Mouse (Mus musculus): ENCODE results near the gene Lrp4. TPM values are rescaled to one million over a fixed set of nuclear protein-coding genes. Genes with fewer than 3 reads are reported as not detected.

Gene Lrp4
- polyA plus RNA-seq, 1 experiment from 2014 or later, result 4.7 TPM

- no peaks in the 10 kb centered on the region for H3K36me3 ChIP-seq (ENCODE audit: inconsistent target)
- no peaks in the 10 kb centered on the region for H3K79me2 ChIP-seq (ENCODE audit: inconsistent target)
- H3K27ac ChIP-seq, result no peak overlapping the region
- WGBS (ENCODE audit: missing documents), result 81% methylated on average over 5 of the region's 6 CpGs
- H3K4me3 ChIP-seq (ENCODE audit: inconsistent target), result no peak overlapping the region
Measured at GRCm38 (mm10) chr2:91460076-91460475, 2.8 kb downstream of the Lrp4 start.

DNA sequence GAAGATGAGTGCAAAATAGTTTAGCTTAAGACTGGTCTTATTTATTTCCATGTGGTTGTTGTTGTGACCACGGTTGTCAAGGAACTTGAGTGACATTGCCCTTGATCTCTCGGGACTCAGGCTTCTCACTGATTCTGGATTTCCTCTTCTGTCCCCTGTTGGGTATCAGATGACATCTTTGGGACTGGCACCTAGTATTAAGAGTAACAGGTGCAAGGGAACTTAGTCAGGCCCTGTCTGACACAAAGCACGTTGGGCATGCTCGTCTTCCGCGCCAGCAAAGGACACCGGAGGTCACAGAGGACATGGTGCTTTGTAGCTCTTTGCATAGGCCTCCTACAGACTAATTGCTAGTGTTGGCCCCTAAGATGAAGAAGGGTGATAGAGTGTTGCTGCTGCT is 3.5 kb downstream of the Lrp4 start:
- no peaks in the 10 kb centered on the region for H3K79me2 ChIP-seq (ENCODE audit: inconsistent target)
- 88% methylated on average over 7 of the region's 7 CpGs for WGBS (ENCODE audit: missing documents)
- H3K27ac ChIP-seq, result no peak overlapping the region
- no peak overlapping the region for H3K4me3 ChIP-seq (ENCODE audit: inconsistent target)
- no peaks in the 10 kb centered on the region for H3K36me3 ChIP-seq (ENCODE audit: inconsistent target)

DNA sequence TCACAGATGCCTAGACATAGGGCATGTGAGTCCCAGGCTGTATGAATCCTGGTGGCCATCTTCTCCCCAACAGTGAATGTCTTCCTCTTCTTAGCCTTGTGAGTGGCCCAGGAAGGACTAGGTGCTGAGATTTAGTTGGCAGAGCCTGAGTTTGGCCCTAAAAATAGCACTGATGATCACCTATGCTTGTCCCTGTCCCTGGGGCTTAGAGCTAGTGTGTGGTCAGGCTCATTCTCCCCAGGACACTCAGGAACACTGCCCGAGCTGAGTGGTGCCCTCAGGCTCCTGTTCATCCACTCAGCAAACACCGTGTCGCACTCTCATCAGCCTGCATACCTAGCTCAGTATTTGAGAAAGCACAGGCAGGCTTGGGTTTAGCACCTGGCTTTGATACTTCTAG is 4.0 kb downstream of the Lrp4 start:
- no peaks in the 10 kb centered on the region for H3K36me3 ChIP-seq (ENCODE audit: inconsistent target)
- 100% methylated on average over 3 of the region's 3 CpGs for WGBS (ENCODE audit: missing documents)
- H3K27ac ChIP-seq, result no peak overlapping the region
- no peaks in the 10 kb centered on the region for H3K79me2 ChIP-seq (ENCODE audit: inconsistent target)
- H3K4me3 ChIP-seq (ENCODE audit: inconsistent target), result no peak overlapping the region

- H3K36me3 ChIP-seq (ENCODE audit: inconsistent target), result no peaks in the 10 kb centered on the region
- H3K27ac ChIP-seq, result no peak overlapping the region
- no peak overlapping the region for H3K4me3 ChIP-seq (ENCODE audit: inconsistent target)
- 91% methylated on average over 2 of the region's 2 CpGs for WGBS (ENCODE audit: missing documents)
- H3K79me2 ChIP-seq (ENCODE audit: inconsistent target), result no peaks in the 10 kb centered on the region
Measured at GRCm38 (mm10) chr2:91462196-91462595, 4.9 kb downstream of the Lrp4 start.

DNA sequence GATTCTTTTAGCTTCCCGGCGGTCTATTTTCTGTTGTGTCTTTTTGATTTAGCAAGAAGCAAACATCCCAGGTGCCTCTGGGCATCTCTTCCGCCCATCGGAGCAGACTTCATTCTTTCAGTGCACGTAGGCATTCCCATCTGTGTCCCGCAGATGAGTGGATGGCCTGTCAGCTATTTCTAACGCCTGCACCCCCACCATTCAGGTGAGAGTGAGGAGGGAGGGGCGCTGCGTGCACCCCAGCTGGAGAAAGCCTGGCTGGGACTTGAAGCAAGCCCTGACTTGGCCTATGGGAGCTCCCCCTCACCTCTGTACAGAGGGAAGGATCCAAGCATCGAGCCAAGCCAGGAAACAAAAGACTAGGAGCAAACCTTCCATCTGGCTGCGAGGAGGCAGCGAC is 5.4 kb downstream of the Lrp4 start:
- no peak overlapping the region for H3K27ac ChIP-seq
- H3K4me3 ChIP-seq (ENCODE audit: inconsistent target), result no peak overlapping the region
- H3K36me3 ChIP-seq (ENCODE audit: inconsistent target), result no peaks in the 10 kb centered on the region
- no peaks in the 10 kb centered on the region for H3K79me2 ChIP-seq (ENCODE audit: inconsistent target)
- 76% methylated on average over 12 of the region's 12 CpGs for WGBS (ENCODE audit: missing documents)

GRCm38 (mm10) chr2:91465934-91466333 is 8.6 kb downstream of the Lrp4 start:
- no peaks in the 10 kb centered on the region for H3K36me3 ChIP-seq (ENCODE audit: inconsistent target)
- WGBS (ENCODE audit: missing documents), result 92% methylated on average over 3 of the region's 3 CpGs
- H3K79me2 ChIP-seq (ENCODE audit: inconsistent target), result no peaks in the 10 kb centered on the region
- H3K27ac ChIP-seq, result no peak overlapping the region
- H3K4me3 ChIP-seq (ENCODE audit: inconsistent target), result no peak overlapping the region

DNA sequence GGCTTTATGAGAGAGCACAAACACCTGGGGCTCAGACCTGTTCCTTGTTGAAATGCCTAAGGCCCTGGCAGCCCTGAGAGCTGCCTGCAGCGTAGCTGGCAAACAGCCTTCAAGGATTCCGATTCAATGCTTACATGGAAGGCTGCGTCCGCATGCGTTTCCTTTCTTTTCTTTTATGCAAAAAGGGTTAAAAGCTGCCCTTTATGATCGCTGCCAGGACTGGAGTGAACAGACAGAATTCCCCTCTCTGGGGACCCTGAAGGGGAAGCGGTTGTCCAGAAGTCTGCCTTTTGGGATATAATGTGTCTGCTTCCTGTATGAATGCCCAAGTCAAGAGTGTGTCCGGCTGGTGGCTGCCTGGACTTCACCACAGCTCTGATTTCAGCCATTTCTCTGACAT is 10.3 kb downstream of the Lrp4 start:
- Histone ChIP-seq H3K27ac (no peak overlapping the region), H3K36me3 (ENCODE audit: inconsistent target) (no peaks in the 10 kb centered on the region), H3K79me2 (ENCODE audit: inconsistent target) (no peaks in the 10 kb centered on the region), H3K4me3 (ENCODE audit: inconsistent target) (no peak overlapping the region)
- WGBS (ENCODE audit: missing documents), result 90% methylated on average over 8 of the region's 8 CpGs

GRCm38 (mm10) chr2:91470055-91470647 is 12.8 kb downstream of the Lrp4 start:
- Histone ChIP-seq H3K27ac (no peak overlapping the region), H3K36me3 (ENCODE audit: inconsistent target) (no peaks in the 10 kb centered on the region), H3K79me2 (ENCODE audit: inconsistent target) (no peaks in the 10 kb centered on the region), H3K4me3 (ENCODE audit: inconsistent target) (no peak overlapping the region)
- WGBS (ENCODE audit: missing documents), result 78% methylated on average over 7 of the region's 7 CpGs

- H3K4me3 ChIP-seq (ENCODE audit: inconsistent target), result no peak overlapping the region
- H3K79me2 ChIP-seq (ENCODE audit: inconsistent target), result no peaks in the 10 kb centered on the region
- H3K36me3 ChIP-seq (ENCODE audit: inconsistent target), result no peaks in the 10 kb centered on the region
- WGBS (ENCODE audit: missing documents), result 75% methylated on average over 12 of the region's 12 CpGs
- no peak overlapping the region for H3K27ac ChIP-seq
Measured at GRCm38 (mm10) chr2:91474358-91474757, 17.0 kb downstream of the Lrp4 start.

DNA sequence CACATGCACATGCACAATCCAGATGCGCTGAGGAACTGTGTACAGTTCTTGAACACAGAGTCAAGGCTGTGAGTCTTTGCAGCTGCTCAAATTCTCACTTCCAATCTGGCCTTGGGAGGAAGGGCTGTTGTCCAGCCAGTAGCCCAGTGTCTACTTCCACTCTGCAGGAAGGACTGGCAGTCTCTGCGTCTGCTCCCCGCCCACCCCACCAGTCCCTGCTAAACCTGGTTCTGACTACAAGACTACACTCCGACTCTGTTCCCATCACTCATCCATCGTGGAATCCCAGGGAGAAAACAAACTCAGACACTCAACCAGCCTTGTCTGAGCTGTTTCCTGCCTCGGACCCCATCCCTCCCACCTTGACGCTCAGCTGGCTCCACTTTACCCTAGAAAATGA is 18.5 kb downstream of the Lrp4 start:
- 56% methylated on average over 7 of the region's 7 CpGs for WGBS (ENCODE audit: missing documents)
- peak overlapping the region; percentile 40 for H3K27ac ChIP-seq
- H3K79me2 ChIP-seq (ENCODE audit: inconsistent target), result no peaks in the 10 kb centered on the region
- no peaks in the 10 kb centered on the region for H3K36me3 ChIP-seq (ENCODE audit: inconsistent target)
- peak overlapping the region; percentile 27; the same call in 1 of the 2 replicates for H3K4me3 ChIP-seq (ENCODE audit: inconsistent target)

- Histone ChIP-seq H3K27ac (peak overlapping the region; percentile 40), H3K79me2 (ENCODE audit: inconsistent target) (no peaks in the 10 kb centered on the region), H3K4me3 (ENCODE audit: inconsistent target) (peak overlapping the region; percentile 27), H3K36me3 (ENCODE audit: inconsistent target) (no peaks in the 10 kb centered on the region)
- 11% methylated on average over 17 of the region's 17 CpGs for WGBS (ENCODE audit: missing documents)
Measured at GRCm38 (mm10) chr2:91476251-91476661, 18.9 kb downstream of the Lrp4 start.

- Histone ChIP-seq H3K79me2 (ENCODE audit: inconsistent target) (no peaks in the 10 kb centered on the region), H3K27ac (peak overlapping the region; percentile 40; the same call in 1 of the 2 replicates), H3K36me3 (ENCODE audit: inconsistent target) (no peaks in the 10 kb centered on the region), H3K4me3 (ENCODE audit: inconsistent target) (peak overlapping the region; percentile 27)
- 73% methylated on average over 7 of the region's 7 CpGs for WGBS (ENCODE audit: missing documents)
Measured at GRCm38 (mm10) chr2:91476841-91477240, 19.5 kb downstream of the Lrp4 start.

DNA sequence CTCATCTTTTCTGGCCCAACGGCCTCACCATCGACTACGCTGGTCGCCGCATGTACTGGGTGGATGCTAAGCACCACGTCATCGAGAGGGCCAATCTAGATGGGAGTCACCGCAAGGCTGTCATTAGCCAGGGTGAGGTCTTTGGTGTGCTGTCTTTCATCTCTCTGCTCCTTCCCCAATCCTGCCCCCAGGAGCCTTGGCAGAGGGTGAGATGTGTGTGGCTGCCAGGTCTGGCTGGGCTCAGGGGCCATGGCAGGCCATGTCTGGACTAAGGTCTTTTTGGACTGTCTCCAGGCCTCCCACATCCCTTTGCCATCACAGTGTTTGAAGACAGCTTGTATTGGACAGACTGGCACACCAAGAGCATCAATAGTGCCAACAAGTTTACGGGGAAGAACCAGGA is 23.1 kb downstream of the Lrp4 start:
- H3K79me2 ChIP-seq (ENCODE audit: inconsistent target), result no peaks in the 10 kb centered on the region
- H3K4me3 ChIP-seq (ENCODE audit: inconsistent target), result no peak overlapping the region
- H3K27ac ChIP-seq, result no peak overlapping the region
- no peaks in the 10 kb centered on the region for H3K36me3 ChIP-seq (ENCODE audit: inconsistent target)
- WGBS (ENCODE audit: missing documents), result 89% methylated on average over 9 of the region's 9 CpGs

GRCm38 (mm10) chr2:91480805-91481514 is 23.6 kb downstream of the Lrp4 start:
- Histone ChIP-seq H3K36me3 (ENCODE audit: inconsistent target) (no peaks in the 10 kb centered on the region), H3K79me2 (ENCODE audit: inconsistent target) (no peaks in the 10 kb centered on the region), H3K27ac (no peak overlapping the region), H3K4me3 (ENCODE audit: inconsistent target) (no peak overlapping the region)
- WGBS (ENCODE audit: missing documents), result 58% methylated on average over 6 of the region's 6 CpGs

GRCm38 (mm10) chr2:91484698-91485097 is 27.4 kb downstream of the Lrp4 start:
- no peak overlapping the region for H3K4me3 ChIP-seq (ENCODE audit: inconsistent target)
- peaks cover 12% of the 10 kb centered on the region; the same call in 1 of the 2 replicates for H3K36me3 ChIP-seq (ENCODE audit: inconsistent target)
- WGBS (ENCODE audit: missing documents), result 4% methylated on average over 4 of the region's 4 CpGs
- H3K79me2 ChIP-seq (ENCODE audit: inconsistent target), result no peaks in the 10 kb centered on the region
- H3K27ac ChIP-seq, result peak overlapping the region; percentile 84

All from macrophage (primary cell).